Mouse (Mus musculus) C2C12 (cell line): Measurements from ENCODE around the gene Xxylt1.

ENCODE experiments used
- CEBPB ChIP-seq: IDR thresholded peaks from one replicate; pipeline ENCODE4 v1.6.1; 2011; ENCODE audit warnings: low read depth, mild to moderate bottlenecking, control low read depth, moderate library complexity
- CTCF ChIP-seq: IDR thresholded peaks from one replicate; pipeline ENCODE4 v1.5.1; 2011; ENCODE audit not compliant: control insufficient read depth, insufficient read depth, insufficient read length
- FOSL1 ChIP-seq: IDR thresholded peaks from one replicate; pipeline ENCODE4 v1.8.0; 2011; ENCODE audit warnings: mild to moderate bottlenecking, low read length; ENCODE audit not compliant: poor library complexity, insufficient read depth, severe bottlenecking
- MAX ChIP-seq: IDR thresholded peaks from one replicate; pipeline ENCODE4 v1.6.1; 2011; ENCODE audit warnings: mild to moderate bottlenecking, control low read depth
- MYOD1 ChIP-seq: IDR thresholded peaks from one replicate; pipeline ENCODE4 v1.6.1; 2011; ENCODE audit warnings: low read depth; ENCODE audit not compliant: control insufficient read depth, insufficient read length
- USF1 ChIP-seq: IDR thresholded peaks from one replicate; pipeline ENCODE4 v1.6.1; 2011; ENCODE audit warnings: low read depth, mild to moderate bottlenecking, control low read depth, moderate library complexity

GRCm38 (mm10) chr16:31002926-31003325, 78.3 kb downstream of the Xxylt1 start:
- TF ChIP-seq CTCF = no peak
- no peak for TF ChIP-seq USF1
- no peak for TF ChIP-seq MAX
- no peak for TF ChIP-seq CEBPB
- no peak for TF ChIP-seq MYOD1
- TF ChIP-seq FOSL1 = no peak
